Mouse (Mus musculus) testis, adult 2 months (tissue): ENCODE measurements around the gene Asxl1.

Experiments
- CTCF ChIP-seq: fragments of 200-500 bp; IDR thresholded peaks from 2 replicates; pipeline ENCODE4 v1.5.1; 2012; ENCODE audit warnings: low read depth, mild to moderate bottlenecking, inconsistent platforms, low read length, moderate library complexity; ENCODE audit not compliant: control insufficient read depth, insufficient read depth, insufficient replicate concordance
- POLR2A ChIP-seq: fragments of 200-500 bp; IDR thresholded peaks from 2 replicates; pipeline ENCODE4 v1.6.1; 2012; ENCODE audit warnings: low read depth, mild to moderate bottlenecking, inconsistent platforms, low read length, moderate library complexity; ENCODE audit not compliant: control insufficient read depth

- no peak for TF ChIP-seq POLR2A
- no peak for TF ChIP-seq CTCF
Observed at GRCm38 (mm10) chr2:153334281-153334680, 11.3 kb upstream of the Asxl1 start.
